Mouse (Mus musculus) CH12.LX (cell line): ENCODE results near the gene Ptch2.

Source experiments
- BHLHE40 ChIP-seq: IDR thresholded peaks from 2 replicates; pipeline ENCODE4 v1.6.1; 2011; ENCODE audit warnings: mild to moderate bottlenecking, low read depth, low read length, improper control_type of control experiment
- CTCF ChIP-seq, 2 experiments: IDR thresholded peaks in 1 of 2; conservative IDR thresholded peaks in 1 of 2; 2 replicates each; pipeline ENCODE4 v1.5.1; 2011 to 2012; ENCODE audit warnings: low read depth in 2 of 2, low read length in 2 of 2, improper control_type of control experiment in 1 of 2, inconsistent platforms in 1 of 2, mild to moderate bottlenecking in 1 of 2, moderate library complexity in 1 of 2
- EP300 ChIP-seq: IDR thresholded peaks from 2 replicates; pipeline ENCODE4 v1.6.1; 2011; ENCODE audit warnings: low read length, improper control_type of control experiment
- POLR2A ChIP-seq: IDR thresholded peaks from 2 replicates; pipeline ENCODE4 v1.6.1; 2011; ENCODE audit warnings: low read depth, mild to moderate bottlenecking, improper control_type of control experiment, low read length
- RCOR1 ChIP-seq: conservative IDR thresholded peaks from 2 replicates; pipeline ENCODE4 v1.6.1; 2012; ENCODE audit warnings: low read depth, mild to moderate bottlenecking, inconsistent platforms, low read length, improper control_type of control experiment
- ZNF384 ChIP-seq: IDR thresholded peaks from 2 replicates; pipeline ENCODE4 v1.6.1; 2012; ENCODE audit warnings: low read depth, low read length, improper control_type of control experiment, inconsistent platforms

GRCm38 (mm10) chr4:117056102-117056501 lies 39.8 kb upstream of the Ptch2 start:
- TF ChIP-seq CTCF (conservative IDR thresholded peaks at IDR 0.05 in 1 of 2, IDR thresholded peaks at IDR 0.05 in 1 of 2; ENCODE audit: low read depth in 2 of 2, low read length in 2 of 2) (no peak), POLR2A (no peak), RCOR1 (no peak), BHLHE40 (no peak), EP300 (no peak), ZNF384 (no peak)
